26 mouse cellular contexts compared by ENCODE assay signal in genomic region chr6:127311192-127312054, GRCm38 (mm10).
A peak's percentile ranks its signal among the peaks of the same experiment; 100 is the strongest.
DNase-seq lines count a peak whose midpoint lies in the region; ATAC-seq and TF ChIP-seq lines count a peak whose summit lies in the region.
"Had no signal": no experiment of that assay in that cellular context is flagged by ENCODE, and none has a peak within 500 bp of the region (broad histone marks: within the 10 kb centered on the region; RNA-seq: fewer than 3 reads in every experiment).

No protein-coding gene starts in this region.

- no peak overlapping the region for H3K4me3 ChIP-seq in heart, embryonic 11.5 days (ENCODE audit: low read depth, low read length)
- H3K4me3 ChIP-seq in heart, embryonic 16.5 days (ENCODE audit: low read length), result no peak overlapping the region
- H3K4me3 ChIP-seq in kidney, embryonic 15.5 days (replicated peaks), result no peak overlapping the region
- H3K4me3 ChIP-seq in small intestine, adult 2 months (ENCODE audit: low read depth, low read length), result no peak overlapping the region
- H3K4me3 ChIP-seq: embryonic facial prominence, embryonic 12.5 days; forebrain, embryonic 10.5 days; forebrain, embryonic 15.5 days; liver, embryonic 12.5 days; midbrain, embryonic 13.5 days; neural tube, embryonic 13.5 days had no signal

- intact Hi-C loops in heart, postnatal 25 days (cut with DNase I), result no loop called here
- intact Hi-C loops in heart, postnatal 14 days (cut with DNase I), result no loop called here

- no peak overlapping the region; the same call in 1 of the 2 replicates for H3K27ac ChIP-seq in heart, embryonic 11.5 days (ENCODE audit: low read depth, low read length)
- no peak overlapping the region for H3K27ac ChIP-seq in heart, embryonic 16.5 days (ENCODE audit: low read length)
- no peak overlapping the region for H3K27ac ChIP-seq in kidney, embryonic 15.5 days
- peak overlapping the region; percentile 75 for H3K27ac ChIP-seq in small intestine, adult 2 months (ENCODE audit: insufficient read depth, low read depth, low read length)
- H3K27ac ChIP-seq: embryonic facial prominence, embryonic 12.5 days; forebrain, embryonic 10.5 days; forebrain, embryonic 15.5 days; hindbrain, embryonic 14.5 days; liver, embryonic 12.5 days; macrophage; midbrain, embryonic 13.5 days; neural tube, embryonic 13.5 days had no signal

- no peaks in the 10 kb centered on the region for H3K9me3 ChIP-seq in heart, embryonic 11.5 days (replicated peaks; ENCODE audit: control insufficient read depth, low read length)
- H3K9me3 ChIP-seq in heart, embryonic 16.5 days (replicated peaks; ENCODE audit: control insufficient read depth, low read length), result no peaks in the 10 kb centered on the region
- H3K9me3 ChIP-seq in kidney, embryonic 15.5 days (replicated peaks), result no peaks in the 10 kb centered on the region
- H3K9me3 ChIP-seq: embryonic facial prominence, embryonic 12.5 days; forebrain, embryonic 10.5 days; forebrain, embryonic 15.5 days; liver, embryonic 12.5 days; midbrain, embryonic 13.5 days; neural tube, embryonic 13.5 days had no signal

- ATAC-seq in heart, embryonic 11.5 days (replicated peaks; ENCODE audit: insufficient number of reproducible peaks, low FRiP score, low TSS enrichment), result peak; percentile 49; the same call in 1 of the 2 replicates
- ATAC-seq in heart, embryonic 16.5 days (replicated peaks; ENCODE audit: extremely low read depth, insufficient read depth, low FRiP score), result peak; percentile 70; the same call in 1 of the 2 replicates
- peak; percentile 76 for ATAC-seq in kidney, embryonic 15.5 days (replicated peaks; ENCODE audit: low FRiP score)
- ATAC-seq: forebrain, embryonic 15.5 days; liver, embryonic 12.5 days; liver, postnatal 0 days; midbrain, embryonic 13.5 days; Patski had no signal

- H3K9ac ChIP-seq in heart, embryonic 11.5 days (ENCODE audit: low read depth, low read length), result no peak overlapping the region
- H3K9ac ChIP-seq in heart, embryonic 16.5 days (ENCODE audit: low read length), result no peak overlapping the region
- H3K9ac ChIP-seq in kidney, embryonic 15.5 days, result no peak overlapping the region
- H3K9ac ChIP-seq: embryonic facial prominence, embryonic 12.5 days; forebrain, embryonic 15.5 days; hindbrain, embryonic 14.5 days; liver, embryonic 12.5 days; liver, postnatal 0 days; midbrain, embryonic 13.5 days; neural tube, embryonic 13.5 days had no signal

- no peak for TF ChIP-seq CTCF in small intestine, adult 2 months (IDR thresholded peaks at IDR 0.05; ENCODE audit: extremely low read depth, insufficient read length, insufficient replicate concordance, low read depth, low read length)

- no peak overlapping the region for H3K4me2 ChIP-seq in heart, embryonic 11.5 days
- H3K4me2 ChIP-seq in heart, embryonic 16.5 days (ENCODE audit: low read depth, low read length), result no peak overlapping the region
- H3K4me2 ChIP-seq in kidney, embryonic 15.5 days, result no peak overlapping the region
- H3K4me2 ChIP-seq: embryonic facial prominence, embryonic 12.5 days; forebrain, embryonic 15.5 days; hindbrain, embryonic 14.5 days; liver, embryonic 12.5 days; midbrain, embryonic 13.5 days; neural tube, embryonic 13.5 days had no signal

- peaks cover 10% of the 10 kb centered on the region for H3K27me3 ChIP-seq in heart, embryonic 11.5 days (ENCODE audit: control insufficient read depth, insufficient read depth, low read length)
- peaks cover 15% of the 10 kb centered on the region for H3K27me3 ChIP-seq in heart, embryonic 16.5 days (ENCODE audit: control insufficient read depth, insufficient read depth, low read length)
- H3K27me3 ChIP-seq in kidney, embryonic 15.5 days, result no peaks in the 10 kb centered on the region
- H3K27me3 ChIP-seq in small intestine, adult 2 months (ENCODE audit: control insufficient read depth, insufficient read depth, low read length), result no peaks in the 10 kb centered on the region
- H3K27me3 ChIP-seq: embryonic facial prominence, embryonic 12.5 days; forebrain, embryonic 15.5 days; neural tube, embryonic 13.5 days had no signal

- H3K4me1 ChIP-seq in heart, embryonic 11.5 days (ENCODE audit: control insufficient read depth, insufficient read depth, low read length), result peaks cover 29% of the 10 kb centered on the region
- peaks cover 13% of the 10 kb centered on the region for H3K4me1 ChIP-seq in heart, embryonic 16.5 days (ENCODE audit: control insufficient read depth, insufficient read depth, low read length)
- peaks cover 3% of the 10 kb centered on the region; the same call in 1 of the 2 replicates for H3K4me1 ChIP-seq in kidney, embryonic 15.5 days
- peaks cover 18% of the 10 kb centered on the region; the same call in 1 of the 2 replicates for H3K4me1 ChIP-seq in small intestine, adult 2 months (ENCODE audit: control insufficient read depth, insufficient read depth, insufficient read length, low read length)
- H3K4me1 ChIP-seq: embryonic facial prominence, embryonic 12.5 days; forebrain, embryonic 10.5 days; forebrain, embryonic 15.5 days; midbrain, embryonic 13.5 days; neural tube, embryonic 13.5 days had no signal

- DNase-seq in heart, postnatal 25 days (ENCODE audit: low spot score), result no peak
- no peak for DNase-seq in heart, postnatal 14 days
- no peak for DNase-seq in kidney, adult 11 months
- DNase-seq: adrenal gland, postnatal 10 days; cerebellum, adult 8-10 months; cerebellum, postnatal 36 days; gastrocnemius, postnatal 25 days; kidney, adult 8-10 months; layer of hippocampus, postnatal 36 days; left cerebral cortex, postnatal 4 days; liver, postnatal 0 days; lung, postnatal 10 days; right cerebral cortex, postnatal 4 days had no signal

- no peak for TF ChIP-seq POLR2A in small intestine, adult 2 months (IDR thresholded peaks at IDR 0.05; ENCODE audit: low read depth, low read length)

- no peaks in the 10 kb centered on the region for H3K36me3 ChIP-seq in heart, embryonic 11.5 days (ENCODE audit: control insufficient read depth, insufficient read depth, low read length)
- no peaks in the 10 kb centered on the region for H3K36me3 ChIP-seq in heart, embryonic 16.5 days (ENCODE audit: control insufficient read depth, insufficient read depth)
- no peaks in the 10 kb centered on the region for H3K36me3 ChIP-seq in kidney, embryonic 15.5 days
- H3K36me3 ChIP-seq in small intestine, adult 2 months (ENCODE audit: control insufficient read depth, insufficient read depth, low read length), result no peaks in the 10 kb centered on the region
- H3K36me3 ChIP-seq: embryonic facial prominence, embryonic 12.5 days; forebrain, embryonic 10.5 days; forebrain, embryonic 15.5 days; liver, embryonic 12.5 days; midbrain, embryonic 13.5 days; neural tube, embryonic 13.5 days had no signal

- WGBS in heart, embryonic 11.5 days (ENCODE audit: insufficient replicate concordance), result 37% methylated on average over 9 of the region's 9 CpGs
- 34% methylated on average over 9 of the region's 9 CpGs for WGBS in heart, embryonic 16.5 days
- WGBS in kidney, embryonic 15.5 days, result 64% methylated on average over 9 of the region's 9 CpGs
- 29% methylated on average over 9 of the region's 9 CpGs for WGBS in small intestine, adult 2 months
